Mouse (Mus musculus): ENCODE measurements around the gene Zcchc12. TPM values are rescaled to one million over a fixed set of nuclear protein-coding genes. Genes with fewer than 3 reads are reported as not detected.

Gene Zcchc12
- polyA plus RNA-seq, 1 experiment: not detected

- Histone ChIP-seq H3K4me1 (no peaks in the 10 kb centered on the region), H3K36me3 (replicated peaks; ENCODE audit: low read length) (no peaks in the 10 kb centered on the region), H3K27me3 (replicated peaks) (peaks cover 12% of the 10 kb centered on the region), H3K4me3 (replicated peaks) (no peak overlapping the region), H3K9me3 (0 out of 2 replicates have a peak, but pooled peaks cover 5% of the 10 kb centered on the region)
- TF ChIP-seq GATA1 (IDR thresholded peaks at IDR 0.05; ENCODE audit: borderline replicate concordance, low read length) (no peak), FLI1 (IDR thresholded peaks at IDR 0.05; ENCODE audit: low read length) (no peak)
Measured at GRCm38 (mm10) chrX:36211216-36211615, 15.5 kb downstream of the Zcchc12 start.

DNA sequence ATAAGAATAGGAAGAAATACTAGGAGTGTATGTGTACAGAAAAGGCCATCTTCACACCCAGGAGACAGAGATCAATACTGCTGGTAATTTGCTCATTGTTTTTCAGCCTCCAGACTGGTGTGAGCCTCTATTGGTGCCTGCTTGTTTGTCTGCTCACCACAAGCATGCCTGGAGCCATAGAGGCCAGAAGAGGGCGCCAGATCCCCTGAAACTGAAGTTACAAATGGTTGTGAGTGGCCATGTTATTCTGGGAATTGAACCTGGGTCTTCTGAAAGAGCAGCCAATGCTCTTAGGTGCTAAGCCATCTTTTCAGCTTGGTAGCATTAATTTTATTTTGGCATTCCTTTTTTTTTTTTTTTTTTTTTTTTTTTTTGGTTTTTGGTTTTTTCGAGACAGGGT is 25.7 kb downstream of the Zcchc12 start:
- H3K36me3 ChIP-seq (replicated peaks; ENCODE audit: low read length): no peaks in the 10 kb centered on the region
- no peak overlapping the region for H3K4me3 ChIP-seq (replicated peaks)
- H3K9me3 ChIP-seq: no peaks in the 10 kb centered on the region
- TF ChIP-seq FLI1 (IDR thresholded peaks at IDR 0.05; ENCODE audit: low read length): no peak
- no peak for TF ChIP-seq GATA1 (IDR thresholded peaks at IDR 0.05; ENCODE audit: borderline replicate concordance, low read length)
- peaks cover 2% of the 10 kb centered on the region for H3K27me3 ChIP-seq (replicated peaks)
- no peaks in the 10 kb centered on the region for H3K4me1 ChIP-seq

- TF ChIP-seq GATA1 (IDR thresholded peaks at IDR 0.05; ENCODE audit: borderline replicate concordance, low read length) (no peak), FLI1 (IDR thresholded peaks at IDR 0.05; ENCODE audit: low read length) (no peak)
- Histone ChIP-seq H3K4me3 (replicated peaks) (no peak overlapping the region), H3K36me3 (replicated peaks; ENCODE audit: low read length) (no peaks in the 10 kb centered on the region), H3K27me3 (replicated peaks) (peaks cover 3% of the 10 kb centered on the region), H3K9me3 (no peaks in the 10 kb centered on the region), H3K4me1 (no peaks in the 10 kb centered on the region)
Measured at GRCm38 (mm10) chrX:36225777-36226176, 30.1 kb downstream of the Zcchc12 start.

GRCm38 (mm10) chrX:36226577-36226976 is 30.9 kb downstream of the Zcchc12 start:
- Histone ChIP-seq H3K36me3 (replicated peaks; ENCODE audit: low read length) (no peaks in the 10 kb centered on the region), H3K4me1 (no peaks in the 10 kb centered on the region), H3K4me3 (replicated peaks) (no peak overlapping the region), H3K27me3 (replicated peaks) (peaks cover 3% of the 10 kb centered on the region), H3K9me3 (no peaks in the 10 kb centered on the region)
- no peak for TF ChIP-seq FLI1 (IDR thresholded peaks at IDR 0.05; ENCODE audit: low read length)
- no peak for TF ChIP-seq GATA1 (IDR thresholded peaks at IDR 0.05; ENCODE audit: borderline replicate concordance, low read length)

- Histone ChIP-seq H3K36me3 (replicated peaks; ENCODE audit: low read length) (no peaks in the 10 kb centered on the region), H3K27me3 (replicated peaks) (peaks cover 3% of the 10 kb centered on the region), H3K4me3 (replicated peaks) (no peak overlapping the region), H3K9me3 (no peaks in the 10 kb centered on the region), H3K4me1 (no peaks in the 10 kb centered on the region)
- TF ChIP-seq GATA1 (IDR thresholded peaks at IDR 0.05; ENCODE audit: borderline replicate concordance, low read length): no peak
- TF ChIP-seq FLI1 (IDR thresholded peaks at IDR 0.05; ENCODE audit: low read length): no peak
Measured at GRCm38 (mm10) chrX:36228861-36229260, 33.2 kb downstream of the Zcchc12 start.

DNA sequence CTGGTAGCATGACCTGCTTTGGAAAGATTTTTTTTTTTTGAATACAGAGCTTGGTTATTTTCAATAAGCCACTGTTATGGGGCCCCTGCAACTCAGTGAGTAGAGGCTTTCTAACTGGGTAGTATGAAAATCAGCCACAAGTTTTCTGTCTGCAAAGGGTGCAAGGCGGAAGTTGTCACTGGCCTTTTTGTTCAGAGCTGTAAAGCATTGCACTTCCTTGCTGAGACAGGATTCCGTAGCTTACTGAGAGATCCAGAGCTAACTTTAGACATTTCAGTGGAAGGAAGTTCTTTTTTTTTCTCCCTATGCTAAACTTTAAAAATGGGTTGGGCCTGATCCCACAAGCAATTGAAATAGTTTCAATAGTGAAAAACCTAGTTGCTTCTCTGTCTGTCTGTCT is 33.6 kb downstream of the Zcchc12 start:
- Histone ChIP-seq H3K4me3 (replicated peaks) (no peak overlapping the region), H3K27me3 (replicated peaks) (peaks cover 3% of the 10 kb centered on the region), H3K4me1 (no peaks in the 10 kb centered on the region), H3K9me3 (no peaks in the 10 kb centered on the region), H3K36me3 (replicated peaks; ENCODE audit: low read length) (no peaks in the 10 kb centered on the region)
- TF ChIP-seq FLI1 (IDR thresholded peaks at IDR 0.05; ENCODE audit: low read length) (no peak), GATA1 (IDR thresholded peaks at IDR 0.05; ENCODE audit: borderline replicate concordance, low read length) (no peak)

DNA sequence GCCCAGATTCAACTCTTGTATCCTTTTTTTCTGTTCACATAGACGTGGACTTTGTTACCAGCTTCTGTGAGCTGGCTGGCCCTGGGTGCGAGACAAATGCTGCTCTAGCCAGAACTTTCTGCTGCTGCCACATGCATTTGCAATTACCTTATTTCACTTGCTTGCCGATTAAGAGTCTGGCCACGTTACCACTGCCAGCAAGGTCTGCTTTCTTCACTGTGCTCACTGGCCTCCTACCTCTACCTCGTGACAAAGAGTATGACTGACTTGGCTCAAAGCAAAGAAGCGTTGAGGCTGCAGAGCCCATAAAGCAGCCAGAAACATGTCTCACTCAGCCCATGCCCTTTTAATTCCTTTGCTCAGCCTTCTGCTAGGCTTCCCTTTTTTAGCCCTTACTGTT is 39.9 kb downstream of the Zcchc12 start:
- H3K27me3 ChIP-seq (replicated peaks): peaks cover 10% of the 10 kb centered on the region
- no peaks in the 10 kb centered on the region for H3K9me3 ChIP-seq
- no peaks in the 10 kb centered on the region for H3K4me1 ChIP-seq
- TF ChIP-seq FLI1 (IDR thresholded peaks at IDR 0.05; ENCODE audit: low read length) (no peak), GATA1 (IDR thresholded peaks at IDR 0.05; ENCODE audit: borderline replicate concordance, low read length) (no peak)
- no peaks in the 10 kb centered on the region for H3K36me3 ChIP-seq (replicated peaks; ENCODE audit: low read length)
- H3K4me3 ChIP-seq (replicated peaks): no peak overlapping the region

Other genes with a start within 250 kb of the Zcchc12 start
- gene Il13ra1, start 83.8 kb upstream of the Zcchc12 start, polyA plus RNA-seq (2012; ENCODE audit: insufficient read depth, low replicate concordance): 0.40 TPM in 1 of 2 replicates, not detected in the other
- 1.1 TPM in 1 of 2 replicates, not detected in the other for gene Lonrf3, start 132.4 kb downstream of the Zcchc12 start, polyA plus RNA-seq (2012; ENCODE audit: insufficient read depth, low replicate concordance)
- gene Gm6268, start 205.4 kb downstream of the Zcchc12 start, polyA plus RNA-seq (2012; ENCODE audit: insufficient read depth, low replicate concordance): not detected in 2 replicates

Data from megakaryocyte, embryonic 14.5 days (primary cell).